Mouse (Mus musculus): ENCODE measurements at regions not wholly inside any gene's neighbourhood (a gene's known extent, or its start where the extent isn't known, plus 50 kb on each side); places are given as distances from the start of the nearest gene placed in this dataset.

DNA sequence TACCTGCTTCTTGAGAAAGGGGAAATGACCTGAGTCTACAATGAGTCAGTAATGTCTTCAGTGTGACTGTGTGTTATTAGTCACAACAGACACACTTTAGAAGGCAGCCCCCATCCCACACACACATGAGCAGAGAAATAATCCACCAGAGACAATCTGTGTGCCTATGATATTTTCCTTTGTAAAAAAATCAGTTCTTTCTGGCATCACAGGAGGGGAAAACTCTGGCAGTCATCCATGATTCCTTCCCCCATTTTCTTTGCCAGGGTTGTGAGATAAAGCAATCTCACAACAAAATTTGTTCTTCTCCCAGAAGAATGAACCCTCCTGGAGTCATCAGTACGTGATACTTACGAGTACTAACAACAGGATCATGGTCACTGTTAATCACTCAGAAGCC, 236.2 kb downstream of the 1500009L16Rik start:
- ATAC-seq (replicated peaks; ENCODE audit: poor library complexity) = no peak

DNA sequence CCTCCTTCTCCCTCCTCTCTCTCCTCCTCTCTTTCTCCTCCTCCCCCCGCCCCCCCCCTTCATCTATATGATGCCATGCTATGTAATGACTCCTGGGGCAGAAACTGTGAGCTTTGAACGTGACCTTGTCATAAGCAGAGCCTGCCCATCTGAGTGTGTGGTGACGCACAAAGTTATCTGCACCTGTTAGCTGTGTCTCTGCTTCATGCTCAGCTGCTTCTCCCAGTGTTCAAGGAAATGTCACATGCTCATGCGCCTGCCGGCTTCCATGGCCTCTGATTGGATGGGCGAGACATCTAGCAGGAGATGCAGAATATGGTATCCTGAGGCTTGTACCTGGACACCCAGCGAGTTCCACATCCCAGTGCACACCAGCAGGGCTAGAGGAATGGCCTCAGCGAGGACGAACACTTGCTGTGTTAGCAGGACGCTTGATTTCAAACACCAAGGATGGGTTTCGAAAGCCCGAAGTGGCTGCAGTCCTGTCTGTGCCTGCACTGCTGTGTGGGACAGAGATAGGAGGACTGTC, 240.6 kb downstream of the 1500009L16Rik start:
- ATAC-seq (replicated peaks; ENCODE audit: poor library complexity) = no peak

DNA sequence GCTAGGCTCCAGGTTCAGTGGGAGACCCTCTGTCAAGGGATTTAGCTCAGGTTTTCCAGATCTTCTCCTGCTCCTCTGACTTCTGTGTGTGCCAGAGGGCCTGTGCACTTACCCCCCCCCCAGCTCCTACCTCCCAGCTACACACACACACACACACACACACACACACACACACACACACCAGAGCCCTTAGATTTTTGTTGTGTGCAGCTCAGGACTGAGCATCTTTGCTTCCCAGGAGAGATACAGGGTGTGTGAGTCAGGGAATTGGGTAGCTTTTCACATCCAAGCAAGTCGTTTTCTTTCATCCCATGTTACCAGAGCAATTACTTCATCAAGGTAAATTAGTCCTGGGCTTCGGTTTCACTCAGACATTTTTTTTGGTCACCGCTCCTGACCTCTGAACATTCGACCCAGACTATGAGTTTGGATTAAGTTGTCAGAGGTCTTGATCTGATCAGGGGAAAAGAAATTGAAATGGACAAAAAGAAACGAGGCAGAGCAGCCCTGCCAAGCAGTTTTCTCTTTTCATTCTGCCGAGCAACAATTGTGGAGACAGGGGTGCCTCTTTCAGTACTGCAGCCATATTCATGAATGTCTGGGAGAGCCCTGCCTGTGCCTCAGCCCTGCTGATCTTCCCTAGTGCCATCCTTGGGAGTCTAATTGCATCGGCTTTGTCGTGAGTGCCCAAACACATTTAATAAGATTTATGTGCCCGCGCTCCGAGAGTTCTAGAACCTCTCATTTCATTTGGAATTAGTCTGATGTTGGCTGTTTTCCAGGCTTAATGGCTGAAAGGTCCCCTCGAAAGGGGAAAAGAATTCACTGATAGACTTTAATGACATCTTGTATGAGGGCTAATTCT, 241.3 kb downstream of the 1500009L16Rik start:
- ATAC-seq (replicated peaks; ENCODE audit: poor library complexity) = no peak

DNA sequence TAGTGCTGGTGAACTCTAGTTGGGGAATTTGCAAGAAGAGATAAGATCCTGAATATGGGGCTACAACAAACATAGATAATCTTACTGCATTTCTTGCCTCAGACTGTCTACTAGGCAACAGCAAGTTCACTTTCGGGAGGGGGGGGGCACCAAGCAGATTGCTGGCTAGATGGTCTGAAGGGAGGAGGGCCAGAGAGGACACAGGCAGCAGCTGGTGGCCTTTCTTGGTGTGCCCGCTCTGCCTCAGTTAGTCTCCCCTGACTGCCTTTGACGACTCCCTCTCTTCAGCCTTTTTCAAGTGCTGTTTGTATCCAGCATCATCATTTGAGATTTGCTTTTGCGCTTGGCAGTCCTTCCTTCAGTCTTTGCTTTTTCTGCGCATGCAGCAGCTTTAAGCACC, 242.2 kb downstream of the 1500009L16Rik start:
- no peak for ATAC-seq (replicated peaks; ENCODE audit: poor library complexity)

DNA sequence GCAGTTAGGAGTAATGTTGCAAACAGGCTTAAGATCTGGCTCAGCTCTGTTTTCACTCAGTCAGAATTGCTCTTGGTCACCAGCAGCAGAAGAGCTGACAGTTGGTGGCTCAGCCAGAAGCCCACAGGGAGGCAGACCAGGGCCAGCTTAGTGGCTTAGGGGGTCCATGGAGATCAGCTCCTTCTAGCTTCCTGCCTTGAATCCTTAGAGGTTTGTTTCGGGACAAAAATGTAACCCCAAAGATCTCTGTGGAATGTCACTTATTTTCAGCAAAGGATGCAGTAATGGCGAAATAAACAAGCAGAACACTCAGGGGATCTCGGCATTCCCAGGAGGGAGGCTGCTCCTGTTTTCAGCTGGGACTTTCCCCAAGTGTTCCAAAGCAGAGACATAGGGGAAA, 247.8 kb downstream of the 1500009L16Rik start:
- ATAC-seq (replicated peaks; ENCODE audit: poor library complexity) = no peak

DNA sequence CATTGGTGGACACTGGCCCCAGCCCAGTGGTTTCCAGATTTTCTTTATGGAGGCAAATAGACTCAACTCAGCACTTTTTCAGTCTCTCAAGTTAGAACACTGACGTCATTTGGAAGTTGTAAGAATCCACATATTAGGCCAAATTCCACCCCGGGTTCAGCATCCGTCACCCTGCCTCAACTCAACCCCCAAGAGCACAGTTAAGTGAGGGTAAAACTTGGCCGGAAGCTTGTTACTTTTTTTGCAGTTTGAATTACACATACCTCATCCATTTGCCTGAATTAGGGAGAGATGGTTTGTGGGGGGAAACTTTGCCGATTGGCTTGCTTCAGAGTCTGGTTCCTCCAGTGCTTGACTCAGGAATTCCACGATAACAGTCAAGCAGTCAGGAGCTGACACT, 251.9 kb downstream of the 1500009L16Rik start:
- no peak for ATAC-seq (replicated peaks; ENCODE audit: poor library complexity)

DNA sequence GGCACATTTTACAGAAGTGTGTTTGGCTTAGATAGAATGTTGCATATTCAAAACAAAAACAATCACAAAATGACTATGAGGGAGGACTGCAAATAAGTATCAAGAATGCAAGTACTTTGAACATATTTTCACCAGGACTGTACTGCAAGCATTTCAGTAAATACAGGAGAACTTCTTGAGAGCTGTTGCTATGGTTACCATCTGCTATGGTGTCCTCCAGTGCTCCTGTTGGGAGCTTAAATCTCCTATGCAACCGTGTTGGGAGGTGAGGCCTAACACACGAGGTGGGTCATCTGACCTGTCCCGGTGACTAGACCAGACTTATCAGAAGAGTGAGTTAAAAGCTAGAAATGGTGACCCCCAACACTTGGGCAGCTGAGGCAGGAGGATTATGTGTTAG, 253.9 kb downstream of the 1500009L16Rik start:
- ATAC-seq (replicated peaks; ENCODE audit: poor library complexity) = no peak

DNA sequence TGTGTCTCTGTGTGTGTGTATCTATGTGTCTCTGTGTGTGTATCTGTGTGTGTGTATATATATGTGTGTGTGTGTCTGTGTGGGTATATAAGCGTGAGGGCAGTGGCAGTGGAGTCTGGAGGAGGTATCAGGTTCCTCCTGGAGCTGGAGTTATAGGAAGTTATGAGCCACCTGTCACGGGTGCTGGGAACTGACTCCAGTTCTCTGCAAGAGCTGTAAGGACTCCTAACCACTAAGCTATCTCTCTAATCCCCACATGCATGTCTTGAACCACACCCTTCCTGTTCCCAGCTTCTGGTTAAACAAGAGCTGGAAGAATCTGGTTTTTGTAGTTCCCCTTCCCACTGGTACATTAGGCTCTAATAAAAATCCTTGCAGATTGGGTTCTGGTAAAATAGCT, 257.3 kb downstream of the 1500009L16Rik start:
- ATAC-seq (replicated peaks; ENCODE audit: poor library complexity) = peak; percentile 37; the same call in 1 of the 2 replicates

DNA sequence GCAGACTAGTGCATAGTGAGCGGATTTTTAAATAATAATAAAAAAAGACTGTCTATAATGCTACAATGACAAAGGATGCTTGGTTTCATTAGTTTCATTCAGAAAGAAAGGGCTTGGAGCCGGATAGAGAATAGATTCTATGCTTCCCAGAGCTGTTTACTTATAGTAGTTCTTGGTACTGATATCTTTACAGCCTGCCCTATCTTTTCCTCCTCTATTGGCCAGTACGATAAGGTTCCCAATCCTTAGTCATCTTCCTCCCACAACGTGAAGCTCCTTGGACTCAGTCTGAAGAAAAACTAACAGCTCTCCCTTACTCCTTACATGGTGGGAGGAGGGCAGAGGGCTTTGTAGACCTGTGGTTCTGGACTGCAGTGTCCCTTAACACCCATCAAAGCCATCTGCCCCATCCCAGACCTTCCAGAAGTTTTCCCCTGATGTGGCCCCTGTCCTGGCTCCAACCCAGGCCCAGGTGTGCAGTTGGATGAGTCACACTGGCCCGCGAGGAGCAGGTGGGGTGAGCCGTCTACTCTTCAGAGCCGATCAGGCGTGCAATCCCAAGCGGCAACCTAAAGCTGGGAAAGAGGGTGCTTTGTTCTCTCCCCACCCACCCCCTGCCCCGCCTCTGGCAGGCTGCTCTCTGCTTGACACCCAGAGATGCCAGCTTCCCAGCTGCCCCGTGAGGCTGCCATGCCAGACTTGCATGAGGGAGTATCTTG, 262.2 kb downstream of the 1500009L16Rik start:
- no peak for ATAC-seq (replicated peaks; ENCODE audit: poor library complexity)

DNA sequence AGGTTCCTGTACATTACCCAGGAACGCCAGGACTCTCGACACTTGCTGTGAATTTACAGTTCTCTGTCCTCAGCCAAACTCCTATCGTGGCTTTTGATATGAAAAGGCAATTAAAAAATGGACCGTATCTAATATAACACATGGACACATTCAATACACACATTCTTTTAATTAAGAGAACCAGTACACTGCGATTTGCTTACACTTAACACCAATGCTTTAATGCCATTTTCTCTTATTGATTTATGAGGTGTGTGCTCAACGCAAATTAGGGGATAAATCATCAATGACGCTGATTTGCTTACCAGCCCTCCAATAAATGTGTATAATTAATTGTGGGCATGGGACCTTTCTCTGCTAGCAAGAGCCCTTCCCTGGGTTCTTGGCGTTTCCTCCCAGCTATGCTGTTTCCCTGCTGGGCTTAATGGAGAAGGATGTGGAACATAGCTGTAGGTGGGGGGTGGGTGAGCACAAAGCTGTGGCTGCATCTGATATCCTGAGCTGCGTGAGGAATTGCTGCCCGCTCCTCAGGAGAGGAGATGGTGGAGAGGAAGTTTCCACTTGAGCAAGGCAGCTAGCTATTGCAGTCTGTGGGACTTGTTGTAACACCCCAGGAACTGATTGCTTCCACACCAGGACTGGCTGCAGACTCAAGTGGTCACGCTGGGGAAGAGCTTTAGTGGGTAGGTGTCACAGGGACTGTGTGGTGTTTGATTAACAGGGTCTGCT, 270.1 kb downstream of the 1500009L16Rik start:
- ATAC-seq (replicated peaks; ENCODE audit: poor library complexity) = peak; percentile 65

DNA sequence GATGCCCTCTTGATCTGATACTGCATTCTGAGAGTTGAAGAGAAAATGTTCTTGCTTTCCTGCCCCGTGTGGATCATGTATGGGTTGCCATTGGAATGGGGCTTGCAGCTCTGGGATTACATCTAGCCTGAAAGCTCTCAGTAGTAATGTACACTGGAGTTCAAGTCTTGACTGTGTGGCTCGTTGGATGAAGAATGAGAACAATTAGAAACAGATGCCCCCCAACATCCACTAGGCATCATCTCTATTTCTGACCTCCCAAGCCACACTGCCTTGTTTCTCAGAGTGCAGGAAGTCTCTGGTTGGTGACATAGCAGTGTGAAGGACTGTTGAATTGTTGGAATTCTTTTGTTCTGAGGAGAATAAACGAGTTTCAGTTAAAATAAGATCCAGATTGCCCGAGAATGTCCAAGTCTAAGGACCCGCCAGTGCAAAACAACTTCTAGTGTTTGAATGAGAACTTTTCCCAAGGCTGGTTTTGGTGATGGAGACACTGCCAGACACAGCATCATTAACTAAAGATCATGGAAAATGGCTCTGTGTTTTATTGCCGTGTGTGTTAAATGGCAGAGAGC, 272.4 kb downstream of the 1500009L16Rik start:
- ATAC-seq (replicated peaks; ENCODE audit: poor library complexity) = no peak

DNA sequence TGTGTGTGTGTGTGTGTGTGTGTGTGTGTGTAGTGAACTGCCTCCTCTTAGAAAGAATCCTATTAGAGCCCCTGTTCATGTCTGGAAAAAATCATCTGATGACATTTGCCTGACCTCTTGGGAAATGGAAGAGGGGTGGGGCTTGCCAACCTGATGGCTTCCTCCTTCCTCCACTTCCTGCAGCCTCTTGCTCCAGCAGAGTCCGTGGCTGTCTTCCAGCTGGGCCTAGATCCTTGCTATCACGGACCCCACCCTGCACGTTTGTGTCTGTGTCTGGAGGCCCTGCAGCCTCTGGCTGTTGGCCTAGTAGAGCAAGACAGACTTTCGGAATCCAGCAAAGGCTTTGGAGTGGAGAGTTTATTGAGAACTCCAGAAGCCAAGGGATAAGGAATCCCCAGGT, 273.2 kb downstream of the 1500009L16Rik start:
- ATAC-seq (replicated peaks; ENCODE audit: poor library complexity) = peak; percentile 60

DNA sequence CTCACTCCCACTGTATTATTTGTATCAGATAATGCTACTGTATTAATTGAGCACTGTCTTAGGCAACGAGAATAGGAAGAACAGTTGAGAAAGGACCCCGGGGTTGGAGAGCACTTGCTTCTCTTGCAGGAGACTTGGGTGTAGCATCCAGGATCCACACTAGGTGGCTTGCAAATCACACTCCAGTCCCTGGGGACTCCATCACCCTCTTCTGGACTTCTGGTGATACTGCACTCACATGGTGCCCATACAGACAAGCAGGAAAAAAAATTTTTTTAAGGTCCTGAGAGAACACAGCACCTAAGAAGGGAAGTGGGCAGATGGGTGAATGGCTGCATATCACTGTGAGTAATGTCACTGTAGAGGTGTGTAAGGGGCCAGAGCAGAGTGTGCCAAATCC, 273.8 kb downstream of the 1500009L16Rik start:
- ATAC-seq (replicated peaks; ENCODE audit: poor library complexity) = peak; percentile 76

DNA sequence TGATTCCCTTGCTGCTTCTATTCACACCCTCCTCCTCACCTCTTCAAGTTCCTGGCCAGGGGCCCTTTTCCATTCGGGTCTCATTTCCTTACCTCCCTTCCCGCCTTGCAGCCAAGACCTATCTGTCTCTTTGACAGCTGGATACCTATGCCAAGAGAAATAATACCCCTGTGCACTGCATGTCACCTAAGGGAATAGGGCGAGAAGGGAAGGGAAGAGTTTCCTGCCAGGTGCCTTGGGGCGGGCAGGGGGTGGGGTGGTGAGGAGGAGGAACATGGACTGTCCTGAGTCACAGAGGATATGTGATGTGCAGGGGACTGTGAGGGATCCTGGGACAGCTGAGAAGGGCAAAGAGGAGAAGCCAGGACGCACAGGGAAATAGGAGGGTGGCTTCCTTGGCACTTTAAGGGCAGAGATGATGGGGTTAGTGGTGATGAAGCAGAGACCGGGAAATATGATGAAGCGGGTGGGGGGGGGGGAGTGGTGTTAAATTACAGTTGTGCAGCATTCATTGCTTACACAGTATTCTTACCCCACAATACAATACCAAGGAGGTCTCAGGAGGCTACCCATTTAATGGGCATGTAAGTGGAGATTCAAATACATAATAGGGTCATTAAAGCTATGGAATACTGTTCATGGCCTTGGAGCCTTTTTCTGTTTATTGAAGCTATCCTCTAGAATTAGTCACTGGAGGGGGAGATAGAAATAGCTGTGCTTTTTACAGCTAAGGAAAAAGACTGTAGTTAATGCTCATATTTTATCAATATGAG, 278.0 kb downstream of the 1500009L16Rik start:
- ATAC-seq (replicated peaks; ENCODE audit: poor library complexity) = no peak

DNA sequence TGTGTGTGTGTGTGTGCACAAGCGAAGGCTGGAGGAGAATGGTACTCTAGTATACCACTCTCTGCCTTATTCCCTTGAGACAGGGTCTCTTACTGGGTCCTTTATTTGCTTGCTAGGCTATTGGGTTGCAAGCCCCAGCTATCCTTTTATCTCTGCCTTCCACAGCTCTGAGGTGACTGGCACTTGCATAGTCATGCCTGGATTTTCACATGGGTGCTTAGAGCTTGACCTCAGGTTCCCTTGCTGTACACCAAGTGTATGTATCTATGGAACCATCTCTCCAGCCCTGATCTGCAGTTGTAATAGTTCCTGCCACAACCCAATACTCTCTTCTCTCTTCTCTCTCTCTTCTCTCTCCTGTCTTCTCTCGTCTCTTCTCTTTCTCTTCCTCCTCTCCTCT, 280.1 kb downstream of the 1500009L16Rik start:
- peak; percentile 69 for ATAC-seq (replicated peaks; ENCODE audit: poor library complexity)

DNA sequence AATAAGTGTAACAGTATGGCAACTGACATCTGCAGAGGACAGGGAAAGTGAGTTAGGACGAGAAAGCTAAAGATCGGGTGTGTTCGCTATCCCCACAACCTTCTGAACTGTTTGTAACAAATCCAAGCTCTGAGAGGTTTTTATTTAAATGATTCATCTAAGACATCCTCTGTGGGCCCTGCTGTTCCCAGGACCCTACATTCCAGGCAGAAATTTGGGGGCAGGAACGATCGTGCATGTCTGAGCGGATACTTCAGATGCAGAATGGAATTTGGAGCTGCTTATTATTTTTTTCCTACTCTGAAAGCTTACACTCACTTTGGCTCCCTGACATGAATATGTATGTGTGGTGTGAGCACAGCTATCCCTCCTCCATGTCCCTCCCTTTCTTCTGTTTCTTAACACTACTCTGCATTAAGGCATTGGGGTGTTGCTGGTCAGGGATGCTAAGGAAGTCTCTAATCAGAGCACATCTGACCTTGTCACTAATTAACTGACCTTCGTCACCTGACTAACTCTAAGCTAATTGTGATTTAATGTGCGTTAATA, 281.0 kb downstream of the 1500009L16Rik start:
- no peak for ATAC-seq (replicated peaks; ENCODE audit: poor library complexity)

DNA sequence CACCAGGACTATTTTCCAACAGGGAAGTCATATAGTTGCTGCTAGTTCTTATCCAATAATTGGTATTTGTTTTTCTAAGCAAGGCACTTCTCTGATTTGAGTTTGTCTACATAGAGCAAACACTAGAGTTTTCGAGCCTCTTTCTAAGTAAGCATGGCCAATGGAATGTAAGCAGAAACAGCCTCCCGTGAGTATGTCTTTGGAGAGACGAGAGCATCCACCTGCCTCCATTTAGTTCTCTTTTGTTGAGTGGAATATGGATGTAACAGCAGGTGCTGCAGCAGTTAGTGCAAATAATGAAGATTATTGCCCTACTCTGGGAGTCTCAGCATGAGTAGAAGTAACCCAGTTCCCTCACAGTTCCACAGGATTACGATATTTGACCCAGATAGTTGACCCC, 286.3 kb downstream of the 1500009L16Rik start:
- no peak for ATAC-seq (replicated peaks; ENCODE audit: poor library complexity)

DNA sequence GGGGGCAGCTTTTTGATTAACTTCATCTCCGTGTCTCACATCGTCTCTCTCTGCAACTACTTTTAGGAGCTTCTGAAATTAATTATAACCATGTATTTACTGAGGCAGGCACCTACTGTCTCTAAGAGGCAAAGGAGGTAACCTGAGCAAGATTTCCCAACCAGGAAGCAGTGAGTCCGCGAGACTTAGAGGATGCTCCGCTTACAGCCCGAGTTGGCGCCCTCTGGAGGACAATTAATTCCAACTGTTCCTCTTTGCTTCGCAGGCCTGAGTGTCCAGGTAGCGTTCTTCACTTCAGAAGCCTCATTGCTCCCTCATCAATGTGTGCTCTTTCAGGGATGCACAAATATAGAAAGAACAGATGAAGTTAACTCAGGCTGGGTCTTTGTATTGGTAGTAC, 296.7 kb downstream of the 1500009L16Rik start:
- peak; percentile 94 for ATAC-seq (replicated peaks; ENCODE audit: poor library complexity)

DNA sequence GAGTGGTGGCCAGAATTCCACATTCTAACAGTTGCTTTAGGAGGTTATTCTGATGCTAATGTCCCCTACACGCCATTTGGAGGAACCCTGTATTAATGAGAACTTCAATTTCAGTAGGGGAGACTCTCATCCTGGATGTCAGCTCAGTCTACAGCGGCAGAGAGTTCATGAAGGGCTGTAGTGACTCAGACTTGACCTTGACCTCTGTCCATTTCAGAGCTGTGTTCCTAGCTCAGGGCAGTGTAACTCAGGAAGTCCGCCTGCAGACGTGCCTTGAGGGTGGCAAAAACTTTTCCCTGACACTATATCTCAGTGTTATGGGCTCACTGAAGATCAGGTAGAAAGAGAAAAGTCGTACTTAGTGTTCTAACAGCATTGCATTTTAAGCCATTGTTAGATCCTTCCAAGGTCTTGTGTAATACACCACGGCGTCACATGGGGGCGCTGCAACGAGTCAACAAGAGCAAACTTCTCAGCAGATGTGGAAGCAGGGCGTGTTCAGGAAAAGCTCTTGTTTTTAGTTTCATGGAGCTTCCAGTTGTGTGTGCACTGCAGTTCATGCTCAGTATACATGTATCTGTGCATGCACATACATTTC, 297.5 kb downstream of the 1500009L16Rik start:
- ATAC-seq (replicated peaks; ENCODE audit: poor library complexity) = peak; percentile 78
